Mouse (Mus musculus) erythroblast, adult 5-6 weeks (primary cell): ENCODE measurements around the gene Dpp10. TPM values are rescaled to one million over a fixed set of nuclear protein-coding genes. Genes with fewer than 3 reads are reported as not detected.

Source experiments
- ATAC-seq: replicated peaks from 2 replicates; pipeline ENCODE4 v1.8.0; 2016; ENCODE audit warnings: moderate number of reproducible peaks, mild to moderate bottlenecking, moderate TSS enrichment, inconsistent platforms; ENCODE audit not compliant: poor library complexity, low FRiP score, severe bottlenecking
- total RNA-seq, 2 experiments: library from RNA; stranded (forward) in 1 of 2; stranded (reverse) in 1 of 2; fragments of 150-400 nt in 1 of 2; fragments of 200-764, 138-1000 nt in 1 of 2; gene quantifications; 2 replicates each; pipeline versions ENCODE4 v1.2.3 to v1.2.4; 2015 to 2017; ENCODE audit warnings: low replicate concordance in 2 of 2

The Dpp10 gene
- total RNA-seq, 2 experiments from 2014 or later = 0.17 TPM; not detected in 1

GRCm38 (mm10) chr1:123924905-123925304 lies 120.5 kb downstream of the Dpp10 start:
- no peak for ATAC-seq

GRCm38 (mm10) chr1:123923907-123924306 lies 121.5 kb downstream of the Dpp10 start:
- no peak for ATAC-seq

GRCm38 (mm10) chr1:123919606-123920005 lies 125.8 kb downstream of the Dpp10 start:
- no peak for ATAC-seq

GRCm38 (mm10) chr1:123902628-123903027 lies 142.7 kb downstream of the Dpp10 start:
- ATAC-seq = no peak

GRCm38 (mm10) chr1:123901218-123901617 lies 144.1 kb downstream of the Dpp10 start:
- ATAC-seq = no peak

- ATAC-seq = no peak
Observed at GRCm38 (mm10) chr1:123887243-123887642, 158.1 kb downstream of the Dpp10 start.

- ATAC-seq = no peak
Observed at GRCm38 (mm10) chr1:123846881-123847280, 198.5 kb downstream of the Dpp10 start.

- no peak for ATAC-seq
Observed at GRCm38 (mm10) chr1:123801206-123801605, 244.2 kb downstream of the Dpp10 start.

GRCm38 (mm10) chr1:123765511-123765910 lies 279.8 kb downstream of the Dpp10 start:
- no peak for ATAC-seq

- ATAC-seq = no peak
Observed at GRCm38 (mm10) chr1:123762272-123762671, 283.1 kb downstream of the Dpp10 start.

- no peak for ATAC-seq
Observed at GRCm38 (mm10) chr1:123756055-123756454, 289.3 kb downstream of the Dpp10 start.

GRCm38 (mm10) chr1:123707292-123707691 lies 338.1 kb downstream of the Dpp10 start:
- no peak for ATAC-seq

- ATAC-seq = no peak
Observed at GRCm38 (mm10) chr1:123658409-123658808, 386.9 kb downstream of the Dpp10 start.

GRCm38 (mm10) chr1:123656607-123657006 lies 388.8 kb downstream of the Dpp10 start:
- no peak for ATAC-seq

GRCm38 (mm10) chr1:123637897-123638296 lies 407.5 kb downstream of the Dpp10 start:
- no peak for ATAC-seq

- no peak for ATAC-seq
Observed at GRCm38 (mm10) chr1:123628268-123628667, 417.1 kb downstream of the Dpp10 start.

- ATAC-seq = no peak
Observed at GRCm38 (mm10) chr1:123584857-123585256, 460.5 kb downstream of the Dpp10 start.

- ATAC-seq = no peak
Observed at GRCm38 (mm10) chr1:123580112-123580511, 465.2 kb downstream of the Dpp10 start.

GRCm38 (mm10) chr1:123573713-123574112 lies 471.6 kb downstream of the Dpp10 start:
- ATAC-seq = no peak

- ATAC-seq = no peak
Observed at GRCm38 (mm10) chr1:123542496-123542895, 502.9 kb downstream of the Dpp10 start.

GRCm38 (mm10) chr1:123467729-123468128 lies 577.6 kb downstream of the Dpp10 start:
- ATAC-seq = no peak

GRCm38 (mm10) chr1:123414163-123414562 lies 631.2 kb downstream of the Dpp10 start:
- no peak for ATAC-seq

- ATAC-seq = no peak
Observed at GRCm38 (mm10) chr1:123351300-123351699, 694.1 kb downstream of the Dpp10 start.
